Mouse (Mus musculus) kidney, embryonic 14.5 days (tissue): ENCODE results near the gene Cops7b. TPM values are rescaled to one million over a fixed set of nuclear protein-coding genes. Genes with fewer than 3 reads are reported as not detected.
A peak's percentile ranks its signal among the peaks of the same experiment; 100 is the strongest.

ENCODE experiments used
- ATAC-seq: fragments of 200-750 bp; cut with Nextera tagmentation; 2 replicates; pipeline ENCODE4 v1.8.0; 2017; ENCODE audit warnings: moderate number of reproducible peaks, mild to moderate bottlenecking, moderate TSS enrichment, moderate library complexity; ENCODE audit not compliant: low FRiP score, low TSS enrichment
- H3K27ac ChIP-seq: fragments of 300-500 bp; sonication (generic); 2 replicates; pipeline ENCODE4 v1.5.1; 2014; ENCODE audit warnings: low read depth, mild to moderate bottlenecking, low read length, moderate library complexity, mixed read lengths
- H3K27me3 ChIP-seq: fragments of 300-500 bp; sonication (generic); 2 replicates; pipeline ENCODE4 v1.6.1; 2014; ENCODE audit warnings: mild to moderate bottlenecking, low read length; ENCODE audit not compliant: control insufficient read depth, insufficient read depth
- H3K36me3 ChIP-seq: fragments of 300-500 bp; sonication (generic); 2 replicates; pipeline ENCODE4 v1.6.1; 2014; ENCODE audit warnings: low read length, mixed read lengths; ENCODE audit not compliant: control insufficient read depth, insufficient read depth
- H3K4me1 ChIP-seq: fragments of 300-500 bp; sonication (generic); 2 replicates; pipeline ENCODE4 v1.6.1; 2014; ENCODE audit warnings: low read length, mixed read lengths; ENCODE audit not compliant: control insufficient read depth, insufficient read depth
- H3K4me2 ChIP-seq: fragments of 300-500 bp; sonication (generic); replicated peaks from 2 replicates; pipeline ENCODE4 v1.6.1; 2014; ENCODE audit warnings: low read depth, mild to moderate bottlenecking, low read length
- H3K4me3 ChIP-seq: fragments of 300-500 bp; sonication (generic); 2 replicates; pipeline ENCODE4 v1.5.1; 2014; ENCODE audit warnings: mild to moderate bottlenecking, low read length
- H3K9ac ChIP-seq: fragments of 300-500 bp; sonication (generic); 2 replicates; pipeline ENCODE4 v1.6.1; 2014; ENCODE audit warnings: low read depth, mild to moderate bottlenecking, low read length, moderate library complexity
- H3K9me3 ChIP-seq: fragments of 300-500 bp; sonication (generic); 2 replicates; pipeline ENCODE4 v1.6.1; 2016; ENCODE audit warnings: low read length; ENCODE audit not compliant: control insufficient read depth
- WGBS: fragments of 180-500 bp; shearing (Covaris S2); extraction: QIAGEN DNeasy Blood & Tissue Kit; methylation state at CpG from one replicate; pipeline ENCODE4 v1.1.7; 2014; 5-methylcytosine and 5-hydroxymethylcytosine counted together
- polyA plus RNA-seq: library from polyadenylated mRNA; unstranded; fragments of >200 nt; fragmentation: Nextera tagmentation; extraction: Ambion mirVana; gene quantifications from 2 replicates; pipeline ENCODE4 v1.2.1, GENCODE M21; 2014

The Cops7b gene
- polyA plus RNA-seq, 1 experiment from 2014 or later, result 40.4 TPM

- Histone ChIP-seq H3K9me3 (no peaks in the 10 kb centered on the region), H3K9ac (no peak overlapping the region), H3K36me3 (no peaks in the 10 kb centered on the region), H3K27me3 (no peaks in the 10 kb centered on the region), H3K4me3 (peak overlapping the region; percentile 93; the same call in 1 of the 2 replicates), H3K4me1 (peaks cover 14% of the 10 kb centered on the region; the same call in 1 of the 2 replicates), H3K27ac (no peak overlapping the region), H3K4me2 (peak overlapping the region; percentile 77; the same call in 1 of the 2 replicates)
- ATAC-seq, result no peak
- WGBS, result 63% methylated on average over 2 of the region's 2 CpGs
Measured at GRCm38 (mm10) chr1:86583709-86584108, 1.0 kb downstream of the Cops7b start.

- H3K4me2 ChIP-seq, result peak overlapping the region; percentile 82
- H3K4me1 ChIP-seq, result 0 out of 2 replicates have a peak, but pooled peaks cover 8% of the 10 kb centered on the region
- H3K27me3 ChIP-seq, result no peaks in the 10 kb centered on the region
- peaks cover 25% of the 10 kb centered on the region for H3K36me3 ChIP-seq
- peak overlapping the region; percentile 87 for H3K9ac ChIP-seq
- 0% methylated on average over 25 of the region's 26 CpGs for WGBS
- H3K4me3 ChIP-seq, result peak overlapping the region; percentile 95
- no peak overlapping the region; the same call in 1 of the 2 replicates for H3K27ac ChIP-seq
- peak; percentile 42 for ATAC-seq
- no peaks in the 10 kb centered on the region for H3K9me3 ChIP-seq
Measured at GRCm38 (mm10) chr1:86586992-86587391, 4.3 kb downstream of the Cops7b start.

- no peaks in the 10 kb centered on the region for H3K9me3 ChIP-seq
- H3K4me3 ChIP-seq, result no peak overlapping the region
- no peaks in the 10 kb centered on the region for H3K4me1 ChIP-seq
- 95% methylated on average over 7 of the region's 7 CpGs for WGBS
- peaks cover 64% of the 10 kb centered on the region for H3K36me3 ChIP-seq
- H3K9ac ChIP-seq, result no peak overlapping the region
- no peaks in the 10 kb centered on the region for H3K27me3 ChIP-seq
- ATAC-seq, result no peak
- H3K4me2 ChIP-seq, result no peak overlapping the region
- H3K27ac ChIP-seq, result no peak overlapping the region
Measured at GRCm38 (mm10) chr1:86594539-86594938, 11.8 kb downstream of the Cops7b start.

GRCm38 (mm10) chr1:86595315-86595714, 12.6 kb downstream of the Cops7b start:
- H3K9me3 ChIP-seq, result no peaks in the 10 kb centered on the region
- H3K4me2 ChIP-seq, result no peak overlapping the region
- H3K27ac ChIP-seq, result no peak overlapping the region
- no peak overlapping the region for H3K9ac ChIP-seq
- no peaks in the 10 kb centered on the region for H3K27me3 ChIP-seq
- H3K4me1 ChIP-seq, result no peaks in the 10 kb centered on the region
- H3K36me3 ChIP-seq, result peaks cover 65% of the 10 kb centered on the region
- ATAC-seq, result no peak
- 96% methylated on average over 6 of the region's 6 CpGs for WGBS
- no peak overlapping the region for H3K4me3 ChIP-seq

GRCm38 (mm10) chr1:86596512-86596911, 13.8 kb downstream of the Cops7b start:
- WGBS, result 94% methylated on average over 6 of the region's 6 CpGs
- peaks cover 68% of the 10 kb centered on the region for H3K36me3 ChIP-seq
- no peak overlapping the region for H3K4me2 ChIP-seq
- no peaks in the 10 kb centered on the region for H3K4me1 ChIP-seq
- no peaks in the 10 kb centered on the region for H3K9me3 ChIP-seq
- H3K27me3 ChIP-seq, result no peaks in the 10 kb centered on the region
- ATAC-seq, result no peak
- no peak overlapping the region for H3K27ac ChIP-seq
- H3K4me3 ChIP-seq, result no peak overlapping the region
- H3K9ac ChIP-seq, result no peak overlapping the region

GRCm38 (mm10) chr1:86598516-86598915, 15.8 kb downstream of the Cops7b start:
- H3K9me3 ChIP-seq, result no peaks in the 10 kb centered on the region
- H3K27ac ChIP-seq, result no peak overlapping the region
- no peak overlapping the region for H3K4me2 ChIP-seq
- peak; percentile 20; the same call in 1 of the 2 replicates for ATAC-seq
- H3K36me3 ChIP-seq, result peaks cover 75% of the 10 kb centered on the region
- no peak overlapping the region for H3K9ac ChIP-seq
- no peaks in the 10 kb centered on the region for H3K4me1 ChIP-seq
- 76% methylated on average over 3 of the region's 3 CpGs for WGBS
- H3K4me3 ChIP-seq, result no peak overlapping the region
- no peaks in the 10 kb centered on the region for H3K27me3 ChIP-seq

GRCm38 (mm10) chr1:86600117-86600516, 17.4 kb downstream of the Cops7b start:
- H3K4me3 ChIP-seq, result no peak overlapping the region
- ATAC-seq, result no peak
- 75% methylated on average over 2 of the region's 2 CpGs for WGBS
- H3K9ac ChIP-seq, result no peak overlapping the region
- peaks cover 80% of the 10 kb centered on the region for H3K36me3 ChIP-seq
- H3K4me2 ChIP-seq, result no peak overlapping the region
- no peaks in the 10 kb centered on the region for H3K27me3 ChIP-seq
- H3K4me1 ChIP-seq, result no peaks in the 10 kb centered on the region
- no peaks in the 10 kb centered on the region for H3K9me3 ChIP-seq
- no peak overlapping the region for H3K27ac ChIP-seq

GRCm38 (mm10) chr1:86610954-86611353, 28.2 kb downstream of the Cops7b start:
- no peak overlapping the region for H3K4me3 ChIP-seq
- H3K9me3 ChIP-seq, result no peaks in the 10 kb centered on the region
- no peak overlapping the region for H3K27ac ChIP-seq
- no peaks in the 10 kb centered on the region for H3K4me1 ChIP-seq
- H3K9ac ChIP-seq, result no peak overlapping the region
- no peak overlapping the region for H3K4me2 ChIP-seq
- no peak for ATAC-seq
- H3K36me3 ChIP-seq, result peaks cover 13% of the 10 kb centered on the region
- WGBS, result 87% methylated on average over 1 of the region's 1 CpGs
- H3K27me3 ChIP-seq, result no peaks in the 10 kb centered on the region

GRCm38 (mm10) chr1:86612081-86612480, 29.4 kb downstream of the Cops7b start:
- WGBS, result 77% methylated on average over 1 of the region's 1 CpGs
- Histone ChIP-seq H3K36me3 (peaks cover 10% of the 10 kb centered on the region), H3K4me3 (no peak overlapping the region), H3K4me1 (no peaks in the 10 kb centered on the region), H3K27ac (no peak overlapping the region), H3K9ac (no peak overlapping the region), H3K27me3 (no peaks in the 10 kb centered on the region), H3K9me3 (no peaks in the 10 kb centered on the region), H3K4me2 (no peak overlapping the region)
- no peak for ATAC-seq
